Mouse (Mus musculus) ovary, postnatal 36 days (tissue): ENCODE data around the gene Tmem189.

ENCODE experiments used
- DNase-seq: peaks from one replicate; pipeline ENCODE4 v3.0.0; 2022; ENCODE audit warnings: low spot score, mixed read lengths

Tmem189 gene

DNA sequence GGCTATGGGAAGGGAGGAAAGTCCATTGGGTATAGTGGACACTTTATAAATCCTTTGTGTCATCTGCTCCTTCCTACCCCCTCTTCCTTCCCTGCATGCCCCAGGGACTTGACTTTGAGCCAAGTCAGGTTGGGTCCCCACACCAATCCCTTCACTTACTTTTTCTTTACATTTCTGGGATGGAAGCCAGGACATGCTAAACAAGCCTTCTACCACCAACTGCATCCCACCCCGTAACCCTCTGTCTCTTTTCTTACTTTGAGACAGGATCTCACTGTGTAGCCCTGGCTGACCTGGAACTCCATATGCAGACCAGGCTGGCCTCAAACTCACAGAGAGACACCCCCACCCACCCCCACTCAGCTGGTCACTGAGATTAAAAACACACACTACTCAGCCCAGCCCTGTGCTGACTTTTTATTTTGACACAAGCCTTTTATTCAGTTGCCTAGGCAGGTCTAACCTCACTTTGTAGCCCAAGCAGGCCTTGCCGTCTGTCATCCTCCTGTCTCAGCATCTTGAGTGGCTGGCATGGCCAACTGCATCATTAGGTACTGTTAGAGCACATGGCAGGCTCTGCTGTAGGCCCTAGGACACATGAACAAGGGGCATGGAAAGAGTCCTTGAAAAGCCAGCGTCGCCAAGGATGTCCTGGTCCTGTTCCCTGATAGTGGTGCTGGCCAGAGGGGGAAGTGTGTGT lies 95.9 kb downstream of the Tmem189 start:
- no peak for DNase-seq
